Mouse (Mus musculus) lung, postnatal 10 days (tissue): ENCODE results near the gene Pgbd5.

Experiments used
- DNase-seq: peaks from one replicate; pipeline ENCODE4 v3.0.0; 2021

The Pgbd5 gene

DNA sequence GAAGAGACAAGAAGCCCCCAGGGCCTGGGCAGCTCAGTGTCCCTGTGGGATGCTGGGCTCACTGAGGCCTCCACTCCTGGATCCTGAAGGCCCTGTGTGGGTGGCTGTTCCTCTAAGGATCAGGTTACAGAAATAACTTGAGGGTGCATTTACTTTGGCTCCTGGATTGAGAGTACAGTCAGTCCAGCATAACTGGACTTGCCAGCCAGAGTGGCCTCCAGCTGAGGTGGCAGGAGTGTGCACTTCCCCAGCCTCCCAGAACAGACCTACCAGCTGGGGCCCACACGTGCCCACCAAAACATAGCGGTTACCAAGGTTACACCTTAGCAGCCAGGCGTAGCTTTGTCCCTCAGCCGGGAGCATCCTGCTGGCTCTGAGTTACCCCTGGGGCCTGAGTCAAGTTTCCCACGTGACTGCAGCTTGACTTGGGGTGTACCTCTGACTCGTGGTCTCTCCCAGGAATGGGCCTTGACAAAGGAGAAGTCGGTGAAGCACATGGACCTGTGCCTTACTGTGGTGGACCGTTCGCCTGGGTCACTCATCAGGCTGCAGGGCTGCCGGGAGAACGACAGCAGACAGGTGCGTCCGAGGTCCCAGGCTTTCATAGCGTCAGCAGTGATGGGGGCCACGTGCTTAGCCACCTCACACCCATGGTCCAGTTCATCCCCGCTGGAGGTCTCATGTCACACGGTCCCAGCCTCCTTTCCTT is 98.9 kb downstream of the Pgbd5 start:
- DNase-seq: no peak

DNA sequence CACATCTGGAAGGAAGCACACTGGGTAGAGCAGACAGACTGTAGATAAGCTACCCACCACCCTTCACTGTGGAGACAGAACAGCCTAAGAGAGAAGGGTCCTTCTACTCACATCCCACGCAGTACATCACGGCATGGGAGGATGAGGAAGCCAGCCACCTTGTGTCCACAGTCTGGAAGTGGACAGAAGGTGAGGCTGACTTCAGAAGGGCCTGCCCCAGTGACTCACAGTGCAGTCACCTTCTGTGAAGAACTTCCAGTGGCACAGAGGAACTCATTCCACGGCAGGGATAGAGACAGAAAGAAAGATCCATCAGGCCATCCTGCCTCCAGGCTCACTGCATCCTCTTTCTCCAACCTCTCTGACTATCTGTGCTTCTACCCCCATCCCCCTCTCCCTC is 99.7 kb downstream of the Pgbd5 start:
- DNase-seq: no peak

GRCm38 (mm10) chr8:124336302-124336701 is 103.2 kb downstream of the Pgbd5 start:
- no peak for DNase-seq

DNA sequence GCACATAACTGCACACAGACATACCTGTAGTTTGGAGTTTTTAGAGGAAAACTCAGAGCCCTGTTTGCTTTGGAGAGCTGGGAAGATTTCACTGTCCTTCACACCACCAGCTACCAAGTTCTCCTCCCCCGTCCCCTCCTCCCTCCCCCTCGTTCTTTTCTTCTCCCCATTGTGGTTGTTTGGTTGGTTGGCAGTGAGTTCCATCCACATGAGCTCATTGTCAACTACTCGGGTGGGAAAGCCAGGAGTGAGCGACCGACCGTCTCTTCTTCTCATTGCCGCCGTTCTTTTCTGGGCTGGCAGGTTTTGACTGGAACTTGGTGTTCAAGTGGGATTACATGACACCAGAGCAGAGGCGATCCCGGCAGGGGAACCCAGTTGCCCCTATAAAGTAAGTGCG is 107.8 kb downstream of the Pgbd5 start:
- DNase-seq: peak; percentile 42

GRCm38 (mm10) chr8:124331094-124331493 is 108.4 kb downstream of the Pgbd5 start:
- no peak for DNase-seq

DNA sequence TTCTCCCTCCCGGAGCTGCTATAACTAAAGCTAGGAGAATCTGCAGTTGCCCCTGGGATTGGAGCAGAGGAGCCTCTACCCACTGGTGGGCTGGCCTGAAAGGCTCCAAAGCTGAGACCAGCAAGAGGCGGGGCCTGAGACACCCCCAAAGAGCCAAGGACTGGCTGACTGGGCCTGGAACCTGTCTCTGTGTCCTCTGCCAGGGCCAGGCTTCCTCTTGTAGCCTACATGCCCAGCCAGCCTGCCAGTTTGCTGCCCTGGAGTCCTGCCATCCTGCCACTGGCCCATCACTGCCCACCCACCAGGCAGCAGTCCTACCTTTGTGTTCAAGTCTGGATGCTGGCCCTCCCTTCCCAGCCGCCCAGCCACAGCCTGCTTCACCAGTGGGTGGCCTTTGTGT is 109.0 kb downstream of the Pgbd5 start:
- peak; percentile 37 for DNase-seq

- no peak for DNase-seq
Measured at GRCm38 (mm10) chr8:124329690-124330089, 109.8 kb downstream of the Pgbd5 start.

DNA sequence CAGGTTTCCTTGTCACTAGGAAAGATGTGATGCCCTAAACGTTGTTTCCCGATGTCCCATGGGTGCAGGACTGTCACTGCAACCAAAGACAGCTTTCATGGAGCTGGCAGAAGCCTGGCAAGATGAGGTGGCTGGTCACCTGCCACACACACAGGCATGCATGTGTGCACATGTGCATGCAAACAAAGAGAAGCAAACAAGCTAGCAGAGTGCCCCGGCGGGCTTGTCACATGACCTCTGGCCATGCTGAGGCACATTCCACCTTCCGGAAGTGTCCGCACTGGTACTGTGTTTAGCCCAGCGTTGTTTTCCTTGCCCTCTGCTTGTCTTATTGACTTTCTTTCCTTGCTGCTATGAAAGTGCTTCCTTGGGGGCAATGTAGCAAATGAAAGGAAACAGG is 111.2 kb downstream of the Pgbd5 start:
- DNase-seq: no peak

- DNase-seq: no peak
Measured at GRCm38 (mm10) chr8:124323356-124323755, 116.1 kb downstream of the Pgbd5 start.

DNA sequence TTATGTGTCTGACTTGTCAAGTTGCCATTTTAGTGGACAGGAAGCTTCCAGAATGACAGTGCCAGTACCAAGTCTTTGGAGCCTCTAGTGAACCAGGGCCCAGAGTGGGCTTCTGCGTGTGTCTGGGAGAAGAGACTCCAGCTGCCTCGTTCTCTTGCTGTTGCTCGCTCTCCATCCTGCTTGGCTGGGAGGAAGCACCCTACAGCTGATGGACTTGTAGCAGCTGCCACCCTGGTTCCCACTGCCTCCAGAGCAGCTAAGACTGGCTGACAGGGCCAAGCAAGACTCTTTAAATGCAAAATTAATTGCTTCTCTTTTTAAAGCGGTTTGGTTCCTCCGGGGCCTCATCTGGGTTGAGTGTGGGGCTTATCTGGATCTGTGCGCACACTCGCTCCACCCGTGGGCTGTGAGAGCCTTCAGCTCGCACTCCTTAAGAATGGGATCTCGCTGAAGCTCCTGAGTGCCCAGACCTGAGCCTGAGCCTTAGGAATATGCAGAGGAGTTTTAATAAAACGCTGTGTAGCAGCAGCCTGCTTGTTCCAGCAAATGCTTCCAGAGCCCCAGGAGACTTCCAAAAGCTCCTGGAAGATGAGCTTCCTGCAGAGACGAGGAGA is 118.1 kb downstream of the Pgbd5 start:
- no peak for DNase-seq

- no peak for DNase-seq
Measured at GRCm38 (mm10) chr8:124319316-124319652, 120.2 kb downstream of the Pgbd5 start.
